Mouse (Mus musculus) C2C12 (cell line): Measurements from ENCODE around the gene Lgi4.

Source experiments
- CEBPB ChIP-seq: IDR thresholded peaks from one replicate; pipeline ENCODE4 v1.6.1; 2011; ENCODE audit warnings: low read depth, mild to moderate bottlenecking, control low read depth, moderate library complexity
- CTCF ChIP-seq: IDR thresholded peaks from one replicate; pipeline ENCODE4 v1.5.1; 2011; ENCODE audit not compliant: control insufficient read depth, insufficient read depth, insufficient read length
- MYOD1 ChIP-seq: IDR thresholded peaks from one replicate; pipeline ENCODE4 v1.6.1; 2011; ENCODE audit warnings: low read depth; ENCODE audit not compliant: control insufficient read depth, insufficient read length

DNA sequence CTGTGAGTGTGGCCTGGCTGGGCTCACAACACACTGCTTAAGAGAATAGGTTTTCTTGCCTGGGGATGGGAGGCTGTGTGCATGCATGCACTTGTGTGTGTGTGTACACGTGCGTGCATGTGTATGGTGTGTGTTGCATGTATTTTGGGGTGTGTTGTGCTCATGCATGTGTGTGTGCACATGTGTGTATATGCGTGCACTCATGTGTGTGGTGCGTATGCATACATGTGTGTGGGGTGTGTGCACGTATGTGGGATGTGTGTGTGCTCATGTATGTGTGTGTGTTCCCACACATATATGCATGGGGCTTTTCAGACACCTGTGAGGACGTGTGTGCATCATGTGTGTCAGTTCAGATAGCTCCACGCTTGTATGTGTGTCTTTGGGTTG is 1.5 kb downstream of the Lgi4 start:
- TF ChIP-seq MYOD1 (no peak), CTCF (no peak), CEBPB (no peak)
